Mouse (Mus musculus) CH12.LX (cell line): ENCODE measurements around the gene Tmem255b. TPM values are rescaled to one million over a fixed set of nuclear protein-coding genes. Genes with fewer than 3 reads are reported as not detected.

Experiments
- DNase-seq: peaks from one replicate; pipeline ENCODE4 v3.0.0-alpha.2; 2013; ENCODE audit errors: extremely low read depth
- H3K27ac ChIP-seq: 2 replicates; pipeline ENCODE4 v1.5.1; 2012; ENCODE audit warnings: low read depth, mild to moderate bottlenecking, control low read depth, moderate library complexity; ENCODE audit not compliant: insufficient read depth
- H3K27me3 ChIP-seq: replicated peaks from 2 replicates; pipeline ENCODE3; 2012; ENCODE audit warnings: inconsistent platforms
- H3K36me3 ChIP-seq, 2 experiments: replicated peaks in 1 of 2; 2 replicates each; pipeline versions ENCODE3 to v1.6.1; 2012; ENCODE audit warnings: inconsistent platforms in 1 of 2, low read length in 1 of 2, mild to moderate bottlenecking in 1 of 2, mixed read lengths in 1 of 2, moderate library complexity in 1 of 2; ENCODE audit not compliant: control insufficient read depth in 1 of 2, insufficient read depth in 1 of 2
- H3K4me1 ChIP-seq, 2 experiments: 2 replicates each; pipeline ENCODE4 v1.6.1; 2012; ENCODE audit warnings: inconsistent platforms in 1 of 2, moderate library complexity in 1 of 2; ENCODE audit not compliant: insufficient read depth in 2 of 2, control insufficient read depth in 1 of 2
- H3K4me2 ChIP-seq: 2 replicates; pipeline ENCODE4 v1.6.1; 2012; ENCODE audit warnings: low read depth, mild to moderate bottlenecking, control low read depth; ENCODE audit not compliant: poor library complexity, insufficient read depth, severe bottlenecking
- H3K4me3 ChIP-seq, 3 experiments: fragments of 150-350 bp in 1 of 3; sonication (generic) in 1 of 3; replicated peaks in 1 of 3; 2 replicates each; pipeline versions ENCODE3 to v1.5.1; 2011 to 2012; ENCODE audit warnings: low read depth in 2 of 3, low read length in 2 of 3, mild to moderate bottlenecking in 2 of 3, moderate library complexity in 2 of 3, control low read depth in 1 of 3, improper control_type of control experiment in 1 of 3, inconsistent platforms in 1 of 3, mixed read lengths in 1 of 3; ENCODE audit not compliant: poor library complexity in 1 of 3
- H3K79me2 ChIP-seq: replicated peaks from 2 replicates; pipeline ENCODE4 v1.6.1; 2012; ENCODE audit warnings: mild to moderate bottlenecking, moderate library complexity; ENCODE audit not compliant: control insufficient read depth, poor library complexity, insufficient read depth, severe bottlenecking; ENCODE audit errors: extremely low read depth
- H3K9ac ChIP-seq: 2 replicates; pipeline ENCODE4 v1.6.1; 2012; ENCODE audit warnings: low read depth, mild to moderate bottlenecking, control low read depth, moderate library complexity; ENCODE audit not compliant: insufficient read depth
- H3K9me3 ChIP-seq: replicated peaks from 2 replicates; pipeline ENCODE3; 2012; ENCODE audit warnings: low read length, inconsistent platforms, mixed read lengths
- BHLHE40 ChIP-seq: IDR thresholded peaks from 2 replicates; pipeline ENCODE4 v1.6.1; 2011; ENCODE audit warnings: mild to moderate bottlenecking, low read depth, low read length, improper control_type of control experiment
- CHD1 ChIP-seq: IDR thresholded peaks from 2 replicates; pipeline ENCODE4 v1.6.1; 2012; ENCODE audit warnings: low read depth, low read length, improper control_type of control experiment, inconsistent platforms
- CHD2 ChIP-seq: IDR thresholded peaks from 2 replicates; pipeline ENCODE4 v1.6.1; 2011; ENCODE audit warnings: low read length, improper control_type of control experiment
- CTCF ChIP-seq, 2 experiments: IDR thresholded peaks in 1 of 2; conservative IDR thresholded peaks in 1 of 2; 2 replicates each; pipeline ENCODE4 v1.5.1; 2011 to 2012; ENCODE audit warnings: low read depth in 2 of 2, low read length in 2 of 2, improper control_type of control experiment in 1 of 2, inconsistent platforms in 1 of 2, mild to moderate bottlenecking in 1 of 2, moderate library complexity in 1 of 2
- ETS1 ChIP-seq: conservative IDR thresholded peaks from 2 replicates; pipeline ENCODE4 v1.6.1; 2012; ENCODE audit warnings: low read depth, mild to moderate bottlenecking, inconsistent platforms, low read length, improper control_type of control experiment, moderate library complexity
- GABPA ChIP-seq: IDR thresholded peaks from 2 replicates; pipeline ENCODE4 v1.6.1; 2012; ENCODE audit warnings: low read depth, low read length, improper control_type of control experiment, inconsistent platforms; ENCODE audit not compliant: insufficient replicate concordance
- HCFC1 ChIP-seq: IDR thresholded peaks from 2 replicates; pipeline ENCODE4 v1.6.1; 2012; ENCODE audit warnings: low read depth, mild to moderate bottlenecking, inconsistent platforms, low read length, improper control_type of control experiment
- IRF4 ChIP-seq: IDR thresholded peaks from 2 replicates; pipeline ENCODE4 v1.6.1; 2014; ENCODE audit warnings: low read depth, mild to moderate bottlenecking, inconsistent platforms, low read length, improper control_type of control experiment
- JUN ChIP-seq: IDR thresholded peaks from 2 replicates; pipeline ENCODE4 v1.6.1; 2011; ENCODE audit warnings: low read depth, mild to moderate bottlenecking, low read length, improper control_type of control experiment, moderate library complexity; ENCODE audit not compliant: insufficient read depth
- JUND ChIP-seq: conservative IDR thresholded peaks from 2 replicates; pipeline ENCODE4 v1.6.1; 2011; ENCODE audit warnings: low read depth, low read length, improper control_type of control experiment
- MAFK ChIP-seq: IDR thresholded peaks from 2 replicates; pipeline ENCODE4 v1.6.1; 2011; ENCODE audit warnings: low read length, improper control_type of control experiment; ENCODE audit not compliant: insufficient replicate concordance
- MYC ChIP-seq: IDR thresholded peaks from 2 replicates; pipeline ENCODE4 v1.6.1; 2011; ENCODE audit warnings: low read depth, mild to moderate bottlenecking, improper control_type of control experiment, low read length
- NRF1 ChIP-seq: IDR thresholded peaks from 2 replicates; pipeline ENCODE4 v1.6.1; 2014; ENCODE audit warnings: low read depth, mild to moderate bottlenecking, inconsistent platforms, low read length, improper control_type of control experiment, moderate library complexity
- PAX5 ChIP-seq: IDR thresholded peaks from 2 replicates; pipeline ENCODE4 v1.6.1; 2012; ENCODE audit warnings: low read length, inconsistent platforms, mixed read lengths
- POLR2AphosphoS2 ChIP-seq: IDR thresholded peaks from 2 replicates; pipeline ENCODE4 v1.6.1; 2011; ENCODE audit warnings: low read depth, low read length, improper control_type of control experiment
- RAD21 ChIP-seq: IDR thresholded peaks from 2 replicates; pipeline ENCODE4 v1.6.1; 2011; ENCODE audit warnings: low read depth, mild to moderate bottlenecking, low read length, improper control_type of control experiment, moderate library complexity
- SMC3 ChIP-seq: IDR thresholded peaks from 2 replicates; pipeline ENCODE4 v1.6.1; 2011; ENCODE audit warnings: low read depth, low read length, improper control_type of control experiment
- TCF12 ChIP-seq: IDR thresholded peaks from 2 replicates; pipeline ENCODE4 v1.6.1; 2014; ENCODE audit warnings: low read depth, mild to moderate bottlenecking, inconsistent platforms, low read length, improper control_type of control experiment
- USF2 ChIP-seq: conservative IDR thresholded peaks from 2 replicates; pipeline ENCODE4 v1.6.1; 2011; ENCODE audit warnings: low read depth, low read length, improper control_type of control experiment
- ZC3H11A ChIP-seq: IDR thresholded peaks from 2 replicates; pipeline ENCODE4 v1.6.1; 2012; ENCODE audit warnings: low read depth, mild to moderate bottlenecking, inconsistent platforms, low read length, improper control_type of control experiment
- ZKSCAN1 ChIP-seq: IDR thresholded peaks from 2 replicates; pipeline ENCODE4 v1.6.1; 2012; ENCODE audit warnings: low read depth, inconsistent platforms, low read length, improper control_type of control experiment, borderline replicate concordance
- ZNF384 ChIP-seq: IDR thresholded peaks from 2 replicates; pipeline ENCODE4 v1.6.1; 2012; ENCODE audit warnings: low read depth, low read length, improper control_type of control experiment, inconsistent platforms
- dilution Hi-C: fragments of 300-500 bp; cut with MboI; formaldehyde crosslinking; loops from 2 replicates; pipeline ENCODE4 v1.14.3; 2020; ENCODE audit warnings: low sequenced_read_pairs; ENCODE audit not compliant: extremely low pct_unique_long_range_greater_than_20kb, extremely low pct_ligation_motif_present
- in situ Hi-C: fragments of 300-500 bp; cut with MboI; formaldehyde crosslinking; loops from 3 replicates; pipeline ENCODE4 v1.14.3; 2019; ENCODE audit warnings: low sequenced_read_pairs, low pct_ligation_motif_present, low pct_unique_long_range_greater_than_20kb, mixed read lengths
- polyA plus RNA-seq: library from polyadenylated mRNA; unstranded; fragments of >175 nt; gene quantifications from 2 replicates; pipeline ENCODE4 v1.2.1, GENCODE M21; 2012; ENCODE audit warnings: low read depth; ENCODE audit not compliant: insufficient read length
- total RNA-seq, 2 experiments: library from RNA; depleted of rRNA; stranded (reverse); fragments of 300-350 nt in 1 of 2; fragments of >200 nt in 1 of 2; gene quantifications; 2 replicates each; pipeline ENCODE4 v1.2.3; 2012 to 2014

Tmem255b gene
- total and polyA plus RNA-seq, 3 experiments = not detected

DNA sequence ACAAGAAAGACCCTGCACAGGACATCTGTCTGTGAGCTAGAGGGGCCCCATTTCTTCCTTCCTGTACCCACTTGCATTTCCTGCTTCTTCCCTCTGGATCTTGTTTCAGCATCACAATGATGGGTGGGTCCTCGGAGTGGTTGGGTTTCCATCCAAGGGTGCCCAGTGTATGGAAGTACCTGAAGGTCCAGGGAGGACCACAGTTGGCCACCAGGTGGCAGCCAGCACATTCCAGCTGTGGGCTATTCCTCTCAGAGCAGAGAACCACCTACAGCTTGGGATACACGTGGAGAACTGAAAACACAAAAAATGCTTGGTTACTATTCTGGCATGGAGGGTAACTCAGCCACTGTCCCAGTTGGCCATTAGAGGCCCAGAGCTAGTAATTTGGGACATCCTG is 20.3 kb downstream of the Tmem255b start:
- peak; percentile 34 for DNase-seq
- Histone ChIP-seq H3K27ac (no peak overlapping the region), H3K27me3 (peaks cover 79% of the 10 kb centered on the region), H3K9ac (no peak overlapping the region), H3K4me1 (no peaks in the 10 kb centered on the region; a peak in 1 of 4 replicates), H3K36me3 (no peaks in the 10 kb centered on the region), H3K9me3 (no peaks in the 10 kb centered on the region), H3K4me3 (no peak overlapping the region), H3K4me2 (no peak overlapping the region), H3K79me2 (no peaks in the 10 kb centered on the region)
- dilution Hi-C loops = no loop called here
- TF ChIP-seq POLR2AphosphoS2 (no peak), PAX5 (no peak), ZC3H11A (peak; percentile 19; the same call in 1 of the 2 replicates), JUN (no peak), CHD2 (no peak), ETS1 (no peak), IRF4 (0 out of 2 replicates have a peak, but pooled peaks have one; percentile 8), TCF12 (no peak), HCFC1 (no peak), CTCF (conservative IDR thresholded peaks at IDR 0.05 in 1 of 2, IDR thresholded peaks at IDR 0.05 in 1 of 2; ENCODE audit: low read depth in 2 of 2, low read length in 2 of 2) (peak; percentile 13 to 80; a peak in 2 of 4 replicates), MYC (0 out of 2 replicates have a peak, but pooled peaks have one; percentile 60), MAFK (no peak), USF2 (no peak), SMC3 (peak; percentile 85), RAD21 (peak; percentile 72)
- in situ Hi-C loops = no loop called here

DNA sequence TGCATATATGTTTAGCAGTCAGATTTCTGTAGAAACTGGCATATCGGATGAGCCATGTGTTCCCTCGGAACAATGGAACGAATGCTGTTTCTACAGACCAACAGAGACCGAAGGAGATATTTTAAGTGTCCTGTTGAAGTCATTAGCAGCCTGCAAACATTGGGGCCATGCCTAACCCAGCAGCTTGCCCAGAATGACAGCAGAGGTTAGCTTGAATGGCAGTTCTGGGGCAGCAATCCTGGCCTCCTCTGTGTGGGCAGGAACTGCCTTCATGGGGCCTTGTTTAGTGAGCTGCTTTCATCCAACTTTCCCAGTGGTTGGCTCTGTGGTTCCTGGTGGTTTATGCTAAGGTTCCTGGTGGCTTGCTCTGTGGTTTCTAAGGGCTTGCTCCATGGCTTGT is 24.4 kb downstream of the Tmem255b start:
- H3K9me3 ChIP-seq = no peaks in the 10 kb centered on the region
- H3K79me2 ChIP-seq = no peaks in the 10 kb centered on the region
- no peak for TF ChIP-seq NRF1
- no peak for TF ChIP-seq PAX5
- no peak for TF ChIP-seq GABPA
- no peak for TF ChIP-seq TCF12
- no peak for TF ChIP-seq ZKSCAN1
- TF ChIP-seq JUND = no peak
- no peak for TF ChIP-seq ZNF384
- TF ChIP-seq USF2 = no peak
- TF ChIP-seq RAD21 = no peak
- TF ChIP-seq BHLHE40 = no peak
- no peak for TF ChIP-seq CHD1
- no peak overlapping the region for H3K27ac ChIP-seq
- dilution Hi-C loops (no loop called here), in situ Hi-C loops (no loop called here)
- H3K36me3 ChIP-seq = no peaks in the 10 kb centered on the region
- H3K4me2 ChIP-seq = no peak overlapping the region
- no peak overlapping the region for H3K4me3 ChIP-seq
- peaks cover 3 to 16% of the 10 kb centered on the region in 2 experiments; a peak in 3 of 4 replicates for H3K4me1 ChIP-seq
- peaks cover 65% of the 10 kb centered on the region for H3K27me3 ChIP-seq
- no peak for DNase-seq
- no peak overlapping the region for H3K9ac ChIP-seq
